Mouse (Mus musculus): ENCODE measurements around the gene 3425401B19Rik. TPM values are rescaled to one million over a fixed set of nuclear protein-coding genes. Genes with fewer than 3 reads are reported as not detected.

3425401B19Rik gene
- total and polyA plus RNA-seq, 2 experiments = 0.09 TPM; not detected in 1

DNA sequence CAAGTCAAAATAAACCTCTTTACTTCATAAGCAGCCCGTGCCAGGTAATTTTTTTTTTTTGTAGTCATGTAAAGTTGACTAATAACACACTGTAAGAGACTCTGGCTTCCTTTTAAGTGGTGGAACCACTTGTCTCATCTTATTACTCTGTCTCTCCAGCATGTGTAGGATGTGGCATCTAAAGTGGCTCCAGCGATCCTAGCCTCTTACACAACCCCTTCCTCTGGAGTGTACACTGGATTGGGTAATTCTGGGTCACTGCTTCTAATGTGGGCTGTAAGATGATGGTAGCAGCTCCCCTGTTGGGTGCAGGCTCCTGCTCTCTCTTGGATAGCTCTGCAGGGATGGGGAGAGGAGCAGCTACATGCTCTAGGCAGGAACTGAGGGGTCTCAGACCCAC lies 46.6 kb downstream of the 3425401B19Rik start:
- no peaks in the 10 kb centered on the region for H3K4me1 ChIP-seq (ENCODE audit: control insufficient read depth, insufficient read depth, low read length)
- DNase-seq (ENCODE audit: extremely low read depth, low read depth, low spot score) = no peak
- H3K9ac ChIP-seq (ENCODE audit: low read depth, low read length) = no peak overlapping the region
- WGBS = 69% methylated on average over 2 of the region's 2 CpGs
- no peaks in the 10 kb centered on the region for H3K27me3 ChIP-seq (ENCODE audit: control insufficient read depth, insufficient read depth, low read length)
- TF ChIP-seq POLR2A (IDR thresholded peaks at IDR 0.05; ENCODE audit: extremely low read depth, insufficient read depth, low read length) (no peak), CTCF (IDR thresholded peaks at IDR 0.05; ENCODE audit: low read depth, low read length) (no peak)
- no peaks in the 10 kb centered on the region for H3K36me3 ChIP-seq (ENCODE audit: control insufficient read depth, insufficient read depth, low read length)
- H3K27ac ChIP-seq (replicated peaks; ENCODE audit: insufficient read depth, low read depth, low read length) = no peak overlapping the region
- no peaks in the 10 kb centered on the region for H3K79me2 ChIP-seq (ENCODE audit: control insufficient read depth, insufficient read depth, low read length)
- H3K4me3 ChIP-seq (ENCODE audit: insufficient read depth, low read depth, low read length) = no peak overlapping the region

DNA sequence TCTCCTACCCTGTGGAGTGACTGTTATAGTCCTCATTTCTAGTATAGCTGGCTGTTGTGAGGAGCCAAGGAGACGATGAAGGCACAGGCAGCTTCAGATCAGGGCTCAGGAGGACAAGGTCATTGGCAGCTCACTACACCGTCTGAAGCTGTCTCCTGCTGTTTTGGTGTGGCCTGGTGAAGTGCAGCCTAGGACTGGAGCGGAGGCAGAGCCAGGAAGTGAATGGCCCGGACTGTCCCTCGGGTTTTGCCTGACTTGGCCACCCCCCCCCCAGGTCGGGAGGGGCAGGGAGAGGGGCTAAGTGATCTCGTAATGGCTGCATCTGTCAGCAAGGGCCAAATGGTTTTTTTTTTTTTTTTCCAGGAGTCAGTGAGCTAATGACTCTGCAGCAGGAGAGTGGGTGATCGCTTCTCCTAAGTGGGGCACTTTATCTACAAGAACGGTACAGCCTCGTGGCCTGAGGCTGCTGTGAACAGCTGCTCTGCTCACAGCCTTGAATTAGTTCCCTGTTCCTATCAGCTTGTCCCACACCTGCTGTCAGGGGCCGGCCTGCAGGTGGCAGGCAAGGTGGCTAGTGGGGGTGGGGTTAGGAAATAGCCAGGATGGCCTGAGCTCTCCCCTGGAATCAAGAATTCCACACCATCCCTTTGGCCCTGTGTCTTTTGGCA lies 50.9 kb downstream of the 3425401B19Rik start:
- no peaks in the 10 kb centered on the region for H3K36me3 ChIP-seq (ENCODE audit: control insufficient read depth, insufficient read depth, low read length)
- no peaks in the 10 kb centered on the region for H3K4me1 ChIP-seq (ENCODE audit: control insufficient read depth, insufficient read depth, low read length)
- WGBS = 35% methylated on average over 11 of the region's 11 CpGs
- no peaks in the 10 kb centered on the region for H3K79me2 ChIP-seq (ENCODE audit: control insufficient read depth, insufficient read depth, low read length)
- H3K27me3 ChIP-seq (ENCODE audit: control insufficient read depth, insufficient read depth, low read length) = no peaks in the 10 kb centered on the region
- no peak overlapping the region for H3K4me3 ChIP-seq (ENCODE audit: insufficient read depth, low read depth, low read length)
- no peak for DNase-seq (ENCODE audit: extremely low read depth, low read depth, low spot score)
- no peak for TF ChIP-seq POLR2A (IDR thresholded peaks at IDR 0.05; ENCODE audit: extremely low read depth, insufficient read depth, low read length)
- H3K27ac ChIP-seq (replicated peaks; ENCODE audit: insufficient read depth, low read depth, low read length) = no peak overlapping the region
- H3K9ac ChIP-seq (ENCODE audit: low read depth, low read length) = no peak overlapping the region

DNA sequence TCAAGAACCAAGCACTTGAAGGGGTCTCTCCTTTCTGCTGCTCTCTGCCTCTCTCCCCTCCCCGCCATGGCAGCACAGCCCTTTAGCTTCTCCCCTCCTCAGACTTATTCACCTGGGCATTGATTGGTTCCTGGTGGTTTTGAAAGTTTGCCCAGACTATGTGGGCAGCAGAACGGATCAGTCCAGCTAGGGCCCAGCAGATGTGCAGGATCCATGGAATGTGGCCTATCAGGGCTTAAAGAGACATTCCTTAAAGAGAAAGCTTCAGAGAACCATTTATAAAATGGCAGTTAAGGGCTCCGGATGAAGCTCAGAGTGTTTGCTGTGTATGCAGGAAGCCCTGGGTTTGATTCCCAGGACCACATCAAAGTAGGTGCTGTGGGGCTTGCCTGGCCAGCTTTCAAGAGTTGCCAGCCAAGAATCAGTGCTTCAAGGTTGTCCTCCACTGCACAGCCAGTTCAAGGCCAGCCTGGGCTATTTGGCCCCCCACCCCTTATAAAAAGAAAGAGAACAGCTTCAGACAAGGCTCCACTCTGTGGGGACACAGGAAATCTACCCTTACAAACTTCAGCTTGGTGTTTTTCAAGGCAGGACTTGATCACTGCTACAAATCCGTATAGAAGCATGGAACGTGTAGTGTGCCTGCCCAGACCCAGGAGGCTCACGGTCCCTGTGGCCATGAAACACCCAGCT lies 52.0 kb downstream of the 3425401B19Rik start:
- TF ChIP-seq CTCF (IDR thresholded peaks at IDR 0.05; ENCODE audit: low read depth, low read length) = no peak
- no peak for TF ChIP-seq POLR2A (IDR thresholded peaks at IDR 0.05; ENCODE audit: extremely low read depth, insufficient read depth, low read length)
- Histone ChIP-seq H3K4me3 (ENCODE audit: insufficient read depth, low read depth, low read length) (no peak overlapping the region), H3K9ac (ENCODE audit: low read depth, low read length) (no peak overlapping the region), H3K4me1 (ENCODE audit: control insufficient read depth, insufficient read depth, low read length) (no peaks in the 10 kb centered on the region), H3K36me3 (ENCODE audit: control insufficient read depth, insufficient read depth, low read length) (no peaks in the 10 kb centered on the region), H3K79me2 (ENCODE audit: control insufficient read depth, insufficient read depth, low read length) (no peaks in the 10 kb centered on the region), H3K27me3 (ENCODE audit: control insufficient read depth, insufficient read depth, low read length) (no peaks in the 10 kb centered on the region), H3K27ac (replicated peaks; ENCODE audit: insufficient read depth, low read depth, low read length) (no peak overlapping the region)
- DNase-seq (ENCODE audit: extremely low read depth, low read depth, low spot score) = no peak
- 73% methylated on average over 6 of the region's 6 CpGs for WGBS

- no peaks in the 10 kb centered on the region for H3K27me3 ChIP-seq (ENCODE audit: control insufficient read depth, insufficient read depth, low read length)
- H3K36me3 ChIP-seq (ENCODE audit: control insufficient read depth, insufficient read depth, low read length) = no peaks in the 10 kb centered on the region
- no peak overlapping the region for H3K4me3 ChIP-seq (ENCODE audit: insufficient read depth, low read depth, low read length)
- TF ChIP-seq CTCF (IDR thresholded peaks at IDR 0.05; ENCODE audit: low read depth, low read length) = no peak
- no peak for TF ChIP-seq POLR2A (IDR thresholded peaks at IDR 0.05; ENCODE audit: extremely low read depth, insufficient read depth, low read length)
- H3K27ac ChIP-seq (replicated peaks; ENCODE audit: insufficient read depth, low read depth, low read length) = no peak overlapping the region
- no peaks in the 10 kb centered on the region for H3K4me1 ChIP-seq (ENCODE audit: control insufficient read depth, insufficient read depth, low read length)
- DNase-seq (ENCODE audit: extremely low read depth, low read depth, low spot score) = no peak
- no peak overlapping the region for H3K9ac ChIP-seq (ENCODE audit: low read depth, low read length)
- 42% methylated on average over 10 of the region's 10 CpGs for WGBS
- H3K79me2 ChIP-seq (ENCODE audit: control insufficient read depth, insufficient read depth, low read length) = no peaks in the 10 kb centered on the region
Measured at GRCm38 (mm10) chr14:32628584-32628983, 56.5 kb downstream of the 3425401B19Rik start.

- Histone ChIP-seq H3K79me2 (ENCODE audit: control insufficient read depth, insufficient read depth, low read length) (no peaks in the 10 kb centered on the region), H3K9ac (ENCODE audit: low read depth, low read length) (no peak overlapping the region), H3K36me3 (ENCODE audit: control insufficient read depth, insufficient read depth, low read length) (no peaks in the 10 kb centered on the region), H3K27ac (replicated peaks; ENCODE audit: insufficient read depth, low read depth, low read length) (no peak overlapping the region), H3K4me1 (ENCODE audit: control insufficient read depth, insufficient read depth, low read length) (no peaks in the 10 kb centered on the region), H3K27me3 (ENCODE audit: control insufficient read depth, insufficient read depth, low read length) (no peaks in the 10 kb centered on the region), H3K4me3 (ENCODE audit: insufficient read depth, low read depth, low read length) (no peak overlapping the region)
- 36% methylated on average over 2 of the region's 2 CpGs for WGBS
- no peak for DNase-seq (ENCODE audit: extremely low read depth, low read depth, low spot score)
- TF ChIP-seq CTCF (IDR thresholded peaks at IDR 0.05; ENCODE audit: low read depth, low read length) = no peak
Measured at GRCm38 (mm10) chr14:32627271-32627670, 57.8 kb downstream of the 3425401B19Rik start.

DNA sequence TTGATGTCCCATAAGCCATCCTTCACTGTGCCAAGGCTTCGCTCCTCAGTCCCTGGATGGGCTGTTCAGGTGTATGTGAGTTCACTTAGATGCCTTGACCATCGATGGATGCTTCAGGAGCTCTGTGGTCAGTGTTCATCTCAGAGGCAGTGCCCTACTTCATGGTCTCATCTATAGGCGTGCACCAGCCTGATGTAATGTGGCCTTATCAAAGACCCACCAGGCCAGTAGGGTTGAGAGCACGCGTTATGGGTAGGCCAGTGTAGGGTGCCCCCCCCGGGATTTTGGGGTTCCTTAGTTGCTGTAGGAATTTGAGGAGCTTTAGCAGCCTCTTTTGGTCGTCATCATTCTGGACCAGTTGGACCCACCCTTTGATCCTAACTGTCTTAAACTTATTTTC lies 60.3 kb downstream of the 3425401B19Rik start:
- 86% methylated on average over 7 of the region's 7 CpGs for WGBS
- no peaks in the 10 kb centered on the region for H3K27me3 ChIP-seq (ENCODE audit: control insufficient read depth, insufficient read depth, low read length)
- TF ChIP-seq POLR2A (IDR thresholded peaks at IDR 0.05; ENCODE audit: extremely low read depth, insufficient read depth, low read length) = no peak
- no peak for TF ChIP-seq CTCF (IDR thresholded peaks at IDR 0.05; ENCODE audit: low read depth, low read length)
- H3K27ac ChIP-seq (replicated peaks; ENCODE audit: insufficient read depth, low read depth, low read length) = no peak overlapping the region
- no peaks in the 10 kb centered on the region for H3K79me2 ChIP-seq (ENCODE audit: control insufficient read depth, insufficient read depth, low read length)
- no peak for DNase-seq (ENCODE audit: extremely low read depth, low read depth, low spot score)
- H3K4me3 ChIP-seq (ENCODE audit: insufficient read depth, low read depth, low read length) = no peak overlapping the region
- no peaks in the 10 kb centered on the region for H3K36me3 ChIP-seq (ENCODE audit: control insufficient read depth, insufficient read depth, low read length)
- H3K4me1 ChIP-seq (ENCODE audit: control insufficient read depth, insufficient read depth, low read length) = no peaks in the 10 kb centered on the region
- no peak overlapping the region for H3K9ac ChIP-seq (ENCODE audit: low read depth, low read length)

All from liver, adult 2 months (tissue).